Mouse (Mus musculus) cortical plate, adult 2 months (tissue): Measurements from ENCODE around the gene Vmn2r100. TPM values are rescaled to one million over a fixed set of nuclear protein-coding genes. Genes with fewer than 3 reads are reported as not detected.

Experiments
- H3K27ac ChIP-seq: fragments of 200-500 bp; 2 replicates; pipeline ENCODE4 v1.5.1; 2012; ENCODE audit warnings: low read length, control low read depth, inconsistent platforms; ENCODE audit not compliant: insufficient read depth
- H3K4me1 ChIP-seq: fragments of 200-500 bp; 2 replicates; pipeline ENCODE4 v1.6.1; 2011; ENCODE audit warnings: low read length; ENCODE audit not compliant: control insufficient read depth, insufficient read depth
- H3K4me3 ChIP-seq: fragments of 200-500 bp; 2 replicates; pipeline ENCODE4 v1.5.1; 2011; ENCODE audit warnings: mild to moderate bottlenecking, low read length, control low read depth; ENCODE audit not compliant: insufficient read depth
- CTCF ChIP-seq: fragments of 200-500 bp; IDR thresholded peaks from 2 replicates; pipeline ENCODE4 v1.5.1; 2011; ENCODE audit warnings: mild to moderate bottlenecking, control low read depth, low read length; ENCODE audit not compliant: insufficient read depth; ENCODE audit errors: extremely low read depth
- POLR2A ChIP-seq: fragments of 200-500 bp; IDR thresholded peaks from 2 replicates; pipeline ENCODE4 v1.6.1; 2011; ENCODE audit warnings: mild to moderate bottlenecking, low read length, control low read depth; ENCODE audit not compliant: insufficient read depth; ENCODE audit errors: extremely low read depth
- polyA plus RNA-seq: library from polyadenylated mRNA; depleted of rRNA; stranded (reverse); fragments of >200 nt; gene quantifications from 2 replicates; pipeline ENCODE4 v1.2.3, GENCODE M21; 2012; rRNA removed

Vmn2r100 gene
- polyA plus RNA-seq: not detected in 2 replicates

DNA sequence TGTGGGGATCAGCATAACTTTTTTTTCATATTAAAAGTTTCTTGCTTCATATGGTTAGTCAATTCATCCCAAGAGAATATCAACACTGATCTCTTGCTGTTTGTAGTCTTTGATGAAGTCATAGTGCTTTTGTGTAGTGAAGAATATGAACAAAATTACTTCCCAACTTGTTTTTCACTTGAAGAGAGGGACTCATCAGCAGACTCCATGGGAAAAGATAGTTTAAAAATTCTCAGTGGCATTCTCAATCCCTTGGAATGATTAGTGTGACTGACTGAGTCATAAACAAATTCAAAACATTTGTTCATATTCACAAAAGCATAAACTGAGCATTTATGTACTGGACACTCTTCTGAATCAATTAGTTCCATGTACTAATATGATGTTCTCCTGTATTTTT is at the start of gene Vmn2r100:
Gene Vmn2r100 (plus strand): TSS at position 301 of the 400 bp plus-strand sequence.
- H3K27ac ChIP-seq: no peak within 1 kb of the TSS
- TF ChIP-seq POLR2A (no peak), CTCF (no peak)

DNA sequence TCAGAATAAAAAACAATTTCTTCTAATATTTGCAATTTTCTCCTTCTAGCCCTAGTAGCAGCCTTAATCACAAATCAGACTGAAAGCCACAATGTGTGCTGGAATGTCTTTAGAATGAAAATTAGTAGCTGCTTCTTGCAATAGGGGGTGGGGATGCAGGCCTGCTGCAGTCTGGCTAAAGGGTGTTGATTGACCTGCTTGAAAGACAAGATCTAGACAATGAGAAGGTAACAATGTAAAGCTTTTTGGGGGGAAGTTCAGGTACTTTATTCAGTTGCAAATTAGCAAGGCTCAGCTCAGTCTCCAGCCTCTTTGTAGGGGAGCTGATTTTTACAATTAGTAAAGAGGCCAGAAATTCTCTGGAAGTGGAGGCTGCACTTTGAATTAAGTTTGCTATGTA is 21.7 kb upstream of the Vmn2r100 start:
- H3K4me3 ChIP-seq: no peak overlapping the region
- no peaks in the 10 kb centered on the region for H3K4me1 ChIP-seq
- no peak overlapping the region for H3K27ac ChIP-seq
- no peak for TF ChIP-seq CTCF
- no peak for TF ChIP-seq POLR2A

More for the DNA sequence above, at the start of gene Vmn2r100:
- Histone ChIP-seq H3K4me3 (no peak within 1 kb of the TSS), H3K4me1 (no peaks in the 10 kb centered on the region)

DNA sequence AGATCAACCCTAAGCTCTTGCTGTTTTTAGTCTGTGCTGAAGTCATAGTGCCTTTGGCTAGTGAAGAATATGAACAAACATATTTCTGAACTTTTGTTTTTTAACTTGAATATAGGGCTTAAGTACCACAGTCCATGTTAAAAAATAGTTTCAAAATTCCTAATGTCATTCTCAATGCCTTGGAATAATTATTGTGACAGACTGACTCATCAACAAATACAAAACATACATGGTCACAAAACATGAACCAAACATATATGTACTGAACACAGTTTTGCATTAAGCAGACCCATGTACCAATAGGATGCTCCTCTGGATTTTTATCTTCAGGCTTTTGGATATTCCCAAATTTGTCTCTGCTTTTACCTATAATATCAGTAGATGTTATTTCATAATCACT is 72.4 kb downstream of the Vmn2r100 start, which contains the start of gene Vmn2r101:
Gene Vmn2r101 (plus strand): TSS at position 301 of the 400 bp plus-strand sequence.
- H3K4me1 ChIP-seq: no peaks in the 10 kb centered on the region
- no peak within 1 kb of the TSS for H3K4me3 ChIP-seq
- TF ChIP-seq CTCF (no peak), POLR2A (no peak)
- no peak within 1 kb of the TSS for H3K27ac ChIP-seq

Other genes with a start within 250 kb of the Vmn2r100 start
- gene Vmn2r99, start 142.8 kb upstream of the Vmn2r100 start, polyA plus RNA-seq: not detected in 2 replicates
- gene Vmn2r101, start 72.5 kb downstream of the Vmn2r100 start, polyA plus RNA-seq: not detected in 2 replicates
- gene Vmn2r102, start 155.6 kb downstream of the Vmn2r100 start, polyA plus RNA-seq: not detected in 2 replicates